Mouse (Mus musculus): ENCODE results near the gene Prorsd1. TPM values are rescaled to one million over a fixed set of nuclear protein-coding genes. Genes with fewer than 3 reads are reported as not detected.

The Prorsd1 gene
- total and polyA plus RNA-seq, 3 experiments: 23.8 to 63.9 (median 38.4) TPM

- H3K4me1 ChIP-seq (ENCODE audit: control insufficient read depth in 1 of 2, insufficient read depth in 2 of 2): no peaks in the 10 kb centered on the region
- no peaks in the 10 kb centered on the region for H3K27me3 ChIP-seq (replicated peaks)
- H3K4me2 ChIP-seq (ENCODE audit: insufficient read depth, low read depth, poor library complexity, severe bottlenecking): no peak overlapping the region
- TF ChIP-seq CHD2 (IDR thresholded peaks at IDR 0.05; ENCODE audit: low read length) (no peak), BHLHE40 (IDR thresholded peaks at IDR 0.05; ENCODE audit: low read depth, low read length) (no peak), RAD21 (IDR thresholded peaks at IDR 0.05; ENCODE audit: low read depth, low read length) (no peak), NRF1 (IDR thresholded peaks at IDR 0.05; ENCODE audit: low read depth, low read length) (no peak), USF1 (IDR thresholded peaks at IDR 0.05; ENCODE audit: low read depth, low read length) (no peak), JUND (conservative IDR thresholded peaks at IDR 0.05; ENCODE audit: low read depth, low read length) (no peak), ZMIZ1 (IDR thresholded peaks at IDR 0.05; ENCODE audit: low read depth, low read length) (no peak), ELF1 (IDR thresholded peaks at IDR 0.05; ENCODE audit: low read depth, low read length) (no peak), E2F4 (IDR thresholded peaks at IDR 0.05; ENCODE audit: insufficient replicate concordance, low read depth, low read length) (no peak), USF2 (conservative IDR thresholded peaks at IDR 0.05; ENCODE audit: low read depth, low read length) (no peak), MAX (IDR thresholded peaks at IDR 0.05; ENCODE audit: low read length) (no peak), KAT2A (IDR thresholded peaks at IDR 0.05; ENCODE audit: insufficient replicate concordance, low read length) (no peak), SMC3 (IDR thresholded peaks at IDR 0.05; ENCODE audit: low read depth, low read length) (no peak)
- H3K79me2 ChIP-seq (replicated peaks; ENCODE audit: control insufficient read depth, extremely low read depth, insufficient read depth, poor library complexity, severe bottlenecking): no peaks in the 10 kb centered on the region
- H3K9ac ChIP-seq (ENCODE audit: insufficient read depth, low read depth): no peak overlapping the region
- DNase-seq (ENCODE audit: extremely low read depth): no peak
- dilution Hi-C loops (cut with MboI; ENCODE audit: extremely low pct_ligation_motif_present, extremely low pct_unique_long_range_greater_than_20kb, low sequenced_read_pairs) (no loop called here), in situ Hi-C loops (cut with MboI; ENCODE audit: low pct_ligation_motif_present, low pct_unique_long_range_greater_than_20kb, low sequenced_read_pairs) (no loop called here)
- H3K27ac ChIP-seq (ENCODE audit: insufficient read depth, low read depth): no peak overlapping the region
- peaks cover 10 to 34% of the 10 kb centered on the region in 2 experiments for H3K36me3 ChIP-seq (replicated peaks in 1 of 2; ENCODE audit: control insufficient read depth in 1 of 2, insufficient read depth in 1 of 2, low read length in 1 of 2)
- no peak overlapping the region for H3K4me3 ChIP-seq (replicated peaks in 1 of 3; ENCODE audit: low read depth in 2 of 3, low read length in 2 of 3, poor library complexity in 1 of 3)
- H3K9me3 ChIP-seq (replicated peaks; ENCODE audit: low read length): no peaks in the 10 kb centered on the region
Observed at GRCm38 (mm10) chr11:29474676-29475075, 40.2 kb downstream of the Prorsd1 start.

Other genes with a start within 250 kb of the Prorsd1 start
- 13.5 and 13.7 TPM in 2 replicates for gene Ccdc88a, start 141.4 kb downstream of the Prorsd1 start, total RNA-seq (2012; rRNA removed)
- 15.2 and 16.8 TPM in 2 replicates for gene Ccdc88a, start 141.4 kb downstream of the Prorsd1 start, total RNA-seq (2014; rRNA removed)
- gene Ccdc88a, start 141.4 kb downstream of the Prorsd1 start, polyA plus RNA-seq (2012; ENCODE audit: insufficient read length, low read depth): 21.9 and 26.1 TPM in 2 replicates
- gene Mtif2, start 11.4 kb upstream of the Prorsd1 start, total RNA-seq (2012; rRNA removed): 38.3 and 41.6 TPM in 2 replicates
- 68.9 and 84.0 TPM in 2 replicates for gene Mtif2, start 11.4 kb upstream of the Prorsd1 start, total RNA-seq (2014; rRNA removed)
- gene Mtif2, start 11.4 kb upstream of the Prorsd1 start, polyA plus RNA-seq (2012; ENCODE audit: insufficient read length, low read depth): 41.7 and 47.0 TPM in 2 replicates
- 2.6 and 3.9 TPM in 2 replicates for gene Clhc1, start 32.9 kb upstream of the Prorsd1 start, total RNA-seq (2012; rRNA removed)
- 6.5 and 7.4 TPM in 2 replicates for gene Clhc1, start 32.9 kb upstream of the Prorsd1 start, total RNA-seq (2014; rRNA removed)
- 6.1 and 6.3 TPM in 2 replicates for gene Clhc1, start 32.9 kb upstream of the Prorsd1 start, polyA plus RNA-seq (2012; ENCODE audit: insufficient read length, low read depth)
- gene Rps27a, start 33.1 kb upstream of the Prorsd1 start, total RNA-seq (2012; rRNA removed): 2,653 and 2,733 TPM in 2 replicates
- 3,767 and 3,966 TPM in 2 replicates for gene Rps27a, start 33.1 kb upstream of the Prorsd1 start, total RNA-seq (2014; rRNA removed)
- 2,447 and 2,619 TPM in 2 replicates for gene Rps27a, start 33.1 kb upstream of the Prorsd1 start, polyA plus RNA-seq (2012; ENCODE audit: insufficient read length, low read depth)
- 95.8 and 106 TPM in 2 replicates for gene Rtn4, start 177.9 kb upstream of the Prorsd1 start, total RNA-seq (2012; rRNA removed)
- 168 and 182 TPM in 2 replicates for gene Rtn4, start 177.9 kb upstream of the Prorsd1 start, total RNA-seq (2014; rRNA removed)
- gene Rtn4, start 177.9 kb upstream of the Prorsd1 start, polyA plus RNA-seq (2012; ENCODE audit: insufficient read length, low read depth): 210 and 224 TPM in 2 replicates

Data from CH12.LX (cell line).